Mouse (Mus musculus) hindbrain, embryonic 12.5 days (tissue): Measurements from ENCODE around the gene Tssk4. TPM values are rescaled to one million over a fixed set of nuclear protein-coding genes. Genes with fewer than 3 reads are reported as not detected.

Experiments used
- ATAC-seq: fragments of 200-750 bp; cut with Nextera tagmentation; 2 replicates; pipeline ENCODE4 v1.8.0; 2017; ENCODE audit warnings: moderate TSS enrichment; ENCODE audit not compliant: low FRiP score
- H3K27ac ChIP-seq: fragments of 300-500 bp; sonication (generic); 2 replicates; pipeline ENCODE4 v1.5.1; 2016; ENCODE audit warnings: mild to moderate bottlenecking
- H3K27me3 ChIP-seq: fragments of 300-500 bp; sonication (generic); 2 replicates; pipeline ENCODE4 v1.6.1; 2016; ENCODE audit warnings: mild to moderate bottlenecking
- H3K36me3 ChIP-seq: fragments of 300-500 bp; sonication (generic); 2 replicates; pipeline ENCODE4 v1.6.1; 2016; ENCODE audit warnings: mild to moderate bottlenecking
- H3K4me1 ChIP-seq: fragments of 300-500 bp; sonication (generic); 2 replicates; pipeline ENCODE4 v1.6.1; 2016
- H3K4me2 ChIP-seq: fragments of 300-500 bp; sonication (generic); replicated peaks from 2 replicates; pipeline ENCODE4 v1.6.1; 2016; ENCODE audit warnings: mild to moderate bottlenecking
- H3K4me3 ChIP-seq: fragments of 300-500 bp; sonication (generic); 2 replicates; pipeline ENCODE4 v1.5.1; 2016; ENCODE audit warnings: mild to moderate bottlenecking
- H3K9ac ChIP-seq: fragments of 300-500 bp; sonication (generic); 2 replicates; pipeline ENCODE4 v1.6.1; 2016; ENCODE audit warnings: mild to moderate bottlenecking, moderate library complexity
- H3K9me3 ChIP-seq: fragments of 300-500 bp; sonication (generic); replicated peaks from 2 replicates; pipeline ENCODE4 v1.6.1; 2016; ENCODE audit warnings: mild to moderate bottlenecking
- WGBS: fragments of 180-500 bp; shearing (Covaris S2); methylation state at CpG from one replicate; pipeline ENCODE4 v1.1.7; 2016; 5-methylcytosine and 5-hydroxymethylcytosine counted together
- polyA plus RNA-seq: library from polyadenylated mRNA; unstranded; fragments of >200 nt; fragmentation: Nextera tagmentation; extraction: Ambion mirVana; gene quantifications from 2 replicates; pipeline ENCODE4 v1.2.1, GENCODE M21; 2016

The Tssk4 gene
- polyA plus RNA-seq, 1 experiment from 2014 or later, result 0.52 TPM

DNA sequence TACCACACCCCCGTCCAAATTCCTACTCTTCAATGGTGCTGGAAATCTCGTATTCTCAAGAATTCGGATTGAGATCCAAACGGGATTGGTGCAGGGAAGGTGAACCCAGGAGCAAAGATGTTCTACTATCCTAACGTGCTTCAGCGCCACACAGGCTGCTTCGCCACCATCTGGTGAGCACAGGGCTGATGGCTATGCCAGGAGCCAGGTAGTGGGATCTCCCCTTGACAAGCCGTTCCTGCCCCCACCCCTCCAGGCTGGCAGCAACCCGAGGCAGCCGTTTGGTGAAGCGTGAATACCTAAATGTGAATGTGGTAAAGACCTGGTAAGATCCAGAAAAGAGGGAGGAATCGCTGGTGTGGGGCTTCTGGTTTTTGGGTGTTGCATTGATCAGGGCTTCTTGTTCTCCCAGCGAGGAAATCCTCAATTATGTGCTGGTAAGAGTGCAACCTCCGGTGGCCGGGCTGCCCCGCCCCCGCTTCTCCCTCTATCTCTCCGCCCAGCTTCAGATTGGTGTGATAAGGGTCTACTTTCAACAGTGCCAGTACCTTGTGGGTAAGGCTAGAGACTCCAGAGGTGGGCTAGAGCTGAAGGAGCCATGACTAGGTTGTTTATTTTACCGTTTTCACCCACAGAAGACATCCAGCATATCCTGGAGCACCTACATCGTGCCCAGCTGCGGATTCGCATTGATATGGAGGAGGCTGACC, 31.3 kb upstream of the Tssk4 start:
- no peak for ATAC-seq
- no peak overlapping the region for H3K27ac ChIP-seq
- no peaks in the 10 kb centered on the region for H3K9me3 ChIP-seq
- H3K4me1 ChIP-seq, result peaks cover 6% of the 10 kb centered on the region; the same call in 1 of the 2 replicates
- peak overlapping the region; percentile 28 for H3K4me3 ChIP-seq
- peak overlapping the region; percentile 42 for H3K4me2 ChIP-seq
- H3K9ac ChIP-seq, result peak overlapping the region; percentile 23; the same call in 1 of the 2 replicates
- 53% methylated on average over 22 of the region's 22 CpGs for WGBS
- no peaks in the 10 kb centered on the region for H3K27me3 ChIP-seq
- H3K36me3 ChIP-seq, result no peaks in the 10 kb centered on the region

DNA sequence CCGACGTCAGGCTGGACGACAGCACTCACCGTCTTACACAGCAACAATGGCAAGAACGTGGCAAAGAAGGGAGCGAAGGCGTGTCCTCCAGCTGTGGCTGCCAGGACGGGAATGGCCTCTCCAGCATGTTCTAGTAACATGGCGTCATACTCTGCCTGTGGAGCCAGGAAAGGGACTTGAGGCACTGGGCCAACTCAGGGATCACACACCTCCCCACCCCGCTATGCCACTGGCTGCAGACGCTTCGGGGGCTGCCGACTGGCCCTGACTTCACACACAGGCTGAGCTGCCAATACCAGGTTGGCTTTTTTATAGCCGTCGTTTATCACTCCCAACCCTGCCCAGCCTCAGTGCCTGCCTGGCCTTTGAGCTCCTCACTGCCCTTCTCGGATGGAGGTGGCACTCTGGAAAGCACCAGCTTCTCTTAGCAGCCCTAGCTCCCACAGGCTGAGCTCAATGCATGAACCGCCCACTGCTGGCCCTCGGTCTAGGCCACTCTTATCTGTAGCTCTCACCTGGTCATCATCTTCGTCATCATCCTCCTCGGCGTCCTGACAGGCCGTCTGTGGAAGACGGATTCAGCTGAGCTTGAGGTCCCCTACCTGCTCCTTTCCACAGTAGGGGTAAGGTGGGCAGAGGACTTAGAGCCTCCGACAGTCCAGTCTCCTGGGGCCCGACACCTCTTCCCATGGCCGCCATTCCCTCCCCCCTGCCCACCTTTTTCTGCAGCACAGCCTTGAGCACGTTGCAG, 21.7 kb upstream of the Tssk4 start:
- Histone ChIP-seq H3K4me3 (no peak overlapping the region), H3K27me3 (no peaks in the 10 kb centered on the region), H3K27ac (no peak overlapping the region), H3K36me3 (peaks cover 94% of the 10 kb centered on the region), H3K4me1 (no peaks in the 10 kb centered on the region), H3K9ac (no peak overlapping the region), H3K9me3 (no peaks in the 10 kb centered on the region), H3K4me2 (no peak overlapping the region)
- no peak for ATAC-seq
- 92% methylated on average over 27 of the region's 27 CpGs for WGBS

GRCm38 (mm10) chr14:55629312-55629711, 20.7 kb upstream of the Tssk4 start:
- no peak for ATAC-seq
- H3K36me3 ChIP-seq, result peaks cover 98% of the 10 kb centered on the region
- 54% methylated on average over 5 of the region's 5 CpGs for WGBS

GRCm38 (mm10) chr14:55634874-55635522, 15.0 kb upstream of the Tssk4 start:
- 4% methylated on average over 23 of the region's 23 CpGs for WGBS
- peak; percentile 55 for ATAC-seq
- Histone ChIP-seq H3K9me3 (no peaks in the 10 kb centered on the region), H3K27ac (peak overlapping the region; percentile 67), H3K4me3 (peak overlapping the region; percentile 60), H3K4me1 (peaks cover 18% of the 10 kb centered on the region), H3K36me3 (peaks cover 80% of the 10 kb centered on the region), H3K27me3 (no peaks in the 10 kb centered on the region), H3K4me2 (peak overlapping the region; percentile 95), H3K9ac (peak overlapping the region; percentile 78)

More at GRCm38 (mm10) chr14:55629312-55629711, 20.7 kb upstream of the Tssk4 start:
- H3K9ac ChIP-seq, result no peak overlapping the region
- no peak overlapping the region for H3K27ac ChIP-seq
- no peaks in the 10 kb centered on the region for H3K9me3 ChIP-seq
- no peak overlapping the region for H3K4me3 ChIP-seq
- H3K4me1 ChIP-seq, result peaks cover 4% of the 10 kb centered on the region; the same call in 1 of the 2 replicates
- H3K27me3 ChIP-seq, result no peaks in the 10 kb centered on the region
- H3K4me2 ChIP-seq, result no peak overlapping the region

- Histone ChIP-seq H3K9ac (peak within 1 kb of the TSS; percentile 78), H3K27me3 (no peaks in the 10 kb centered on the region), H3K36me3 (peaks cover 80% of the 10 kb centered on the region), H3K4me3 (peak within 1 kb of the TSS; percentile 60), H3K4me2 (peak within 1 kb of the TSS; percentile 95), H3K27ac (peak within 1 kb of the TSS; percentile 67), H3K9me3 (no peaks in the 10 kb centered on the region), H3K4me1 (peaks cover 18% of the 10 kb centered on the region)
- WGBS, result 2% methylated on average over 33 of the region's 33 CpGs
- peak; percentile 87 for ATAC-seq
Observed at GRCm38 (mm10) chr14:55635523-55636007, 14.4 kb upstream of the Tssk4 start, which contains the start of gene Ipo4. Gene Ipo4 (minus strand): TSS chr14:55635957.

- Histone ChIP-seq H3K4me2 (no peak within 1 kb of the TSS), H3K4me3 (no peak within 1 kb of the TSS), H3K27me3 (no peaks in the 10 kb centered on the region), H3K36me3 (peaks cover 66% of the 10 kb centered on the region), H3K27ac (no peak within 1 kb of the TSS), H3K9me3 (no peaks in the 10 kb centered on the region), H3K9ac (no peak within 1 kb of the TSS), H3K4me1 (peaks cover 24% of the 10 kb centered on the region)
- no peak for ATAC-seq
- 96% methylated on average over 9 of the region's 9 CpGs for WGBS
Observed at GRCm38 (mm10) chr14:55637795-55638194, 12.2 kb upstream of the Tssk4 start, which contains the start of gene Gm49378. Gene Gm49378 (minus strand): TSS chr14:55637895.

DNA sequence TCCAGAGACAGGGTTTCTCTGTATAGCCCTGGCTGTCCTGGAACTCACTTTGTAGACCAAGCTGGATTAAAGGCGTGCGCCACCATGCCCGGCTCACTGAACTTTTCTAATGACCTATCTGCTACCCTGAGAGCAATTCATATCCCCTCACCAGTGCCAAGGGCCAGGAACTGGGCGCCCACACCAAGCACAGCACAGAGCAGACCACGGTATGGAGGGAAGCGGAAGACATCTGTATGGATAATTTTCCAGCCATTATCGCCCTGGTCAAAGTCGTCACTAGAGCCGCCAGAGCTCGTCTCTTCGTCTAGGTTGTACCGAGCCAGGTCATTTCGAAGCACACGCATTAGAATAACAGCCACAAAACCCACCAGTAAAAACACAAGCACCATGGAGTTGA, 9.2 kb upstream of the Tssk4 start:
- no peak overlapping the region for H3K4me3 ChIP-seq
- WGBS, result 97% methylated on average over 14 of the region's 14 CpGs
- H3K9ac ChIP-seq, result no peak overlapping the region
- no peaks in the 10 kb centered on the region for H3K27me3 ChIP-seq
- H3K4me1 ChIP-seq, result peaks cover 24% of the 10 kb centered on the region
- H3K27ac ChIP-seq, result no peak overlapping the region
- peaks cover 53% of the 10 kb centered on the region for H3K36me3 ChIP-seq
- no peak overlapping the region for H3K4me2 ChIP-seq
- ATAC-seq, result no peak
- H3K9me3 ChIP-seq, result no peaks in the 10 kb centered on the region

DNA sequence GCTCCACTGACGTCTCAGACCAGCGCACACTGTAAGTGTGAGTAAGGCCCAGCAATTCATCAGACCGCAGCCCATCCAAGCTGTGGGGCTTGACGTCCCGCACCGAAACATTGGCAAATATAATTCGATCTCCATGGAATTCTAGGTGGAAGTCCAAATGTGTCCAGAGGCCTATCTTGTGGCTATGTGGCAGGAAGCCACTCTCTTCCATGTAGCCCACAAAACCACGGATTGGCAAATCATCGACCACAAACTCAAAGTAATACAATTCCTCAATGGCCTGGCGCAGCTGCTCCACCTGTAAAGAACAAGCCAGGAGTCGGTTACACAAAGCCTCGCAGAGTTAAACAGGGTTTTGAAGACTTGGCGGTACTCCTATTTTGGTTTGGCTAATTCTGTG, 8.7 kb upstream of the Tssk4 start:
- H3K4me2 ChIP-seq, result no peak overlapping the region
- no peaks in the 10 kb centered on the region for H3K27me3 ChIP-seq
- no peak overlapping the region for H3K4me3 ChIP-seq
- H3K9ac ChIP-seq, result no peak overlapping the region
- peaks cover 54% of the 10 kb centered on the region for H3K36me3 ChIP-seq
- H3K4me1 ChIP-seq, result peaks cover 20% of the 10 kb centered on the region
- 96% methylated on average over 13 of the region's 13 CpGs for WGBS
- H3K27ac ChIP-seq, result no peak overlapping the region
- no peak for ATAC-seq
- H3K9me3 ChIP-seq, result no peaks in the 10 kb centered on the region

DNA sequence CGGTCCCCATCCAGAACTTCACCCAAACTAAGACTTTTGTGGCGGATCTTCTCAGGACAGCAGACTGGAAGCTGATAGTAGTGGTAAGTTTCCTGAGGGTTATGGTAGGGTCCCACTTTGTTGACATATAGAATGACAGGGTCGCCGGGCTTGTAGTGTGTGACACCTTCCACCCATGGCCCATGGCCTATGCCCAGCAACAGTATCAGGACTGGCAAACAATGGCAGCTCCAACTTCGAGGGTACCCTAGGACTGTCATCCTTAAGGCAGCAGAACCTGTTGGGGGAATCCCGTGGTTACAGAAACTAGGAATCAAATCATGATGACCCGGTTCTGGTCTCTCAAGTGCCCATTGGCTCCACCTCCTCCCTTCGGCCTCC, 7.3 kb upstream of the Tssk4 start:
- peak; percentile 40 for ATAC-seq
- 23% methylated on average over 8 of the region's 8 CpGs for WGBS

GRCm38 (mm10) chr14:55643060-55643907, 6.7 kb upstream of the Tssk4 start, which contains the start of gene Tm9sf1:
Gene Tm9sf1 (minus strand): TSS chr14:55643806.
- Histone ChIP-seq H3K4me1 (peaks cover 19% of the 10 kb centered on the region), H3K27ac (peak within 1 kb of the TSS; percentile 96), H3K9ac (peak within 1 kb of the TSS; percentile 97), H3K9me3 (no peaks in the 10 kb centered on the region), H3K4me3 (peak within 1 kb of the TSS; percentile 93), H3K27me3 (no peaks in the 10 kb centered on the region), H3K36me3 (peaks cover 40% of the 10 kb centered on the region), H3K4me2 (peak within 1 kb of the TSS; percentile 88)
- ATAC-seq, result peak; percentile 91
- WGBS, result under 1% methylated on average over 88 of the region's 89 CpGs

More for the DNA sequence above, 7.3 kb upstream of the Tssk4 start:
- no peaks in the 10 kb centered on the region for H3K9me3 ChIP-seq
- H3K9ac ChIP-seq, result peak overlapping the region; percentile 97
- peak overlapping the region; percentile 88 for H3K4me2 ChIP-seq
- peaks cover 19% of the 10 kb centered on the region for H3K4me1 ChIP-seq
- H3K4me3 ChIP-seq, result peak overlapping the region; percentile 93
- H3K27me3 ChIP-seq, result no peaks in the 10 kb centered on the region
- peaks cover 46% of the 10 kb centered on the region for H3K36me3 ChIP-seq
- peak overlapping the region; percentile 96 for H3K27ac ChIP-seq

GRCm38 (mm10) chr14:55644261-55644888, 5.6 kb upstream of the Tssk4 start:
- H3K9ac ChIP-seq, result peak overlapping the region; percentile 97
- peak overlapping the region; percentile 93 for H3K4me3 ChIP-seq
- H3K4me1 ChIP-seq, result peaks cover 19% of the 10 kb centered on the region
- WGBS, result 28% methylated on average over 17 of the region's 17 CpGs
- H3K4me2 ChIP-seq, result peak overlapping the region; percentile 88
- no peaks in the 10 kb centered on the region for H3K27me3 ChIP-seq
- H3K9me3 ChIP-seq, result no peaks in the 10 kb centered on the region
- peaks cover 29% of the 10 kb centered on the region for H3K36me3 ChIP-seq
- no peak for ATAC-seq
- no peak overlapping the region for H3K27ac ChIP-seq
